Mouse (Mus musculus) erythroblast, adult 5-6 weeks (primary cell): ENCODE results near the gene Hmgn1. TPM values are rescaled to one million over a fixed set of nuclear protein-coding genes. Genes with fewer than 3 reads are reported as not detected.
A peak's percentile ranks its signal among the peaks of the same experiment; 100 is the strongest.
"Not testable (repeated sequence)": the region's sequence is repeated elsewhere in the genome, so short reads cannot be mapped to it uniquely, and the experiment has no call there.

Source experiments
- ATAC-seq: replicated peaks from 2 replicates; pipeline ENCODE4 v1.8.0; 2016; ENCODE audit warnings: moderate number of reproducible peaks, mild to moderate bottlenecking, moderate TSS enrichment, inconsistent platforms; ENCODE audit not compliant: poor library complexity, low FRiP score, severe bottlenecking
- total RNA-seq, 2 experiments: library from RNA; stranded (forward) in 1 of 2; stranded (reverse) in 1 of 2; fragments of 150-400 nt in 1 of 2; fragments of 200-764, 138-1000 nt in 1 of 2; gene quantifications; 2 replicates each; pipeline versions ENCODE4 v1.2.3 to v1.2.4; 2015 to 2017; ENCODE audit warnings: low replicate concordance in 2 of 2

Hmgn1 gene
- total RNA-seq, 2 experiments from 2014 or later = 14.2 to 30.0 TPM

DNA sequence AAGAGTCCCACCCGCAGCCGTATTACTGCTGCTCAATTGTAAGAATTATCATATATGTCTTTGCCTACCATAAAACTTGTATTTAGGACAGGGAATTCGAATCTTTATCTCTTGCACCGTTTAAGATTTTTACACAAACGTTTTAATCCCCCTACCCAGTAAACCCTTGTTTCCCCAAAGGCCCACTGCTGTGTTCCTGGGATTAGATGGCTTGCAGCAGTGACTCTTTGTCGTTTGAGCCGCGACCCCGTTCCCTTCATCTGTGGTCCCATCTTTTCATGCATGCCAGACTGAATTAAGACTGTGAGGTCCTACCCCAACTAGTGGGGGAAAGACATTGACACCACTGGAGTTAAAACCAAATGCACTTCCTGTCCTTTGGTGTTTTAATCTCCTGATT, 937 bp upstream of the Hmgn1 start:
- ATAC-seq = no peak

- ATAC-seq = 0 out of 2 replicates have a peak, but pooled peaks have one; percentile 41
Measured at GRCm38 (mm10) chr16:96127288-96127656, 257 bp downstream of the Hmgn1 start.

DNA sequence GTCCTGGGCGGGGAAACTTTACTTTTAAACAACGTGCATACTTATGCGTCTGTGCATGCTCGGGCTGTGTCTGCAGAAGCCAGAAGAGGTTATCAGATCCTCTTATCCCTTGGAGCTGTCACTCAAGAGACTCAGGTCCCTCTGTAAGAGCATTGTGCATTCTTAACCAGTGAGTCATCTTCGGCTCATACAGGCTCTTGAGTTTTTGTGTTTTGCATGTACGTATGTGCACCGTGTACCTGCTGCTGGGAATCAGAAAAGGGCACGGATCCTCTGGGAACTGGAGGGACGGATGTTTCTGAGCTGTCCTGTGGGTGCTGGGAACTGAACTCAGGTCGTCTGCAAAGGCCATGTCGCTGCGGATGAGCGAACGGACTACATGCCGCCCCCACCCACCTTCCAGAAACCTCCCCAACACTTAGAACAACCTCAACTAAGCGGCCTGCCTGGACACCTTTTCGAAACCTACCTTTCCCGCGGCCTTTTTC, 801 bp downstream of the Hmgn1 start:
- ATAC-seq = no peak

- no peak for ATAC-seq
Measured at GRCm38 (mm10) chr16:96120022-96120623, 7.4 kb downstream of the Hmgn1 start.

DNA sequence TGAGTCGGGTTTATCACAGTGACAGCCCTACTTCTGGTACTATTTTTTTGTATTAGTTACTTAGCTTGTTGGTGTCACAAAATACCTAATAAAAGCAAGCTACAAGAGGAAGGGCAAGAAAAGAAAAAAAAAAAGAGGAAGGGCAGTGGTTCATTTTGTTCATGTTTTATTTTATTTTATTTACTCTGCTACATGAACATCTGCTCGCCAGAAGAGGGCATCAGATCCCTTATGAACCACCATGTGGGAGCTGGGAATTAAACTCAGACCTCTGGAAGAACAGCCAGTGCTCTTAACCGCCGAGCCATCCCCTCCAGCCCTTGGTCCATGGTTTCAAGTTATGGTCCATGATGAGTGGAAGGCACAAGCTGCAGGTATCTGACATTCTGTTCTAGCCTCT, 12.8 kb downstream of the Hmgn1 start:
- ATAC-seq = no peak

DNA sequence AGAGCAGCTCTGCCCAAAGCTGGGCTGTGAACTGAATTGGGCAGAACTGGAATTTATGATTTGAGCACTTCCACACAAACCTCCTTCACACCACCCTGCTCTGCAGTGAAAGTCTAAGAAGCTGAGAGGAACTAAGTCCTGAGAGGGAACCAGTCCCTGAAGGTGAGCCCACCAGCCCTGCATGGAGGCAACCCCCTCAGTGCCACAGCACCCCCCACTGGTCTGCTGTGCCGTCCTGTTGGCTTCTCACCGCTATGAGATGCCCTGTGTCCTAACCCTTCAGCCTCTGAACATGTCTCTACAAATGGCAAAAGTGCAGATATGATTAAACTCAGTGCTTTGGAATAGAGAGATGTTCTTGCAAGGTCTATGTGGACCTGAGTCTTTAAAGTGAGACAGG, 14.8 kb downstream of the Hmgn1 start:
- no peak for ATAC-seq

- no peak for ATAC-seq
Measured at GRCm38 (mm10) chr16:96110655-96111345, 16.7 kb downstream of the Hmgn1 start.

DNA sequence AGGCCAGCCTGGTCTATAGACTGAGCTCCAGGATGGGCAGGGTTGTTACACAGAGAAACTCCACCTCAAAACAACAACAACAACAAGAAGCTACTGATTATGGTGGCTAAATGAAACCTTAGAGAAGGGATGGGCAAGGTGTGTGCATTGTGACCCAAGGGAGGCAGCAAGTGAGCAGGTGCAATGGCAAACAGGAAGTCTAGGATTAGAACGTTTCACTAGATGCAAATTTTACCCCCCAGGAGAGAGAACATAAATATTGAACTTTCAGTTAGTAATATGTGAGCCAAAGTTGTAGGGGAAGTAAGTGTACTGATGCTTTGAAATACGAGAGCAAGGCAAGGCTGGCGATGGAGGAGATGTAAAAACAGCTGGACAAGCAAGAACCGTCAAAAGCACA, 17.9 kb downstream of the Hmgn1 start:
- no peak for ATAC-seq

GRCm38 (mm10) chr16:96103036-96103435, 24.5 kb downstream of the Hmgn1 start:
- no peak for ATAC-seq

GRCm38 (mm10) chr16:96097811-96098210, 29.7 kb downstream of the Hmgn1 start:
- ATAC-seq = not testable (repeated sequence)

- ATAC-seq = no peak
Measured at GRCm38 (mm10) chr16:96095966-96096365, 31.6 kb downstream of the Hmgn1 start.

DNA sequence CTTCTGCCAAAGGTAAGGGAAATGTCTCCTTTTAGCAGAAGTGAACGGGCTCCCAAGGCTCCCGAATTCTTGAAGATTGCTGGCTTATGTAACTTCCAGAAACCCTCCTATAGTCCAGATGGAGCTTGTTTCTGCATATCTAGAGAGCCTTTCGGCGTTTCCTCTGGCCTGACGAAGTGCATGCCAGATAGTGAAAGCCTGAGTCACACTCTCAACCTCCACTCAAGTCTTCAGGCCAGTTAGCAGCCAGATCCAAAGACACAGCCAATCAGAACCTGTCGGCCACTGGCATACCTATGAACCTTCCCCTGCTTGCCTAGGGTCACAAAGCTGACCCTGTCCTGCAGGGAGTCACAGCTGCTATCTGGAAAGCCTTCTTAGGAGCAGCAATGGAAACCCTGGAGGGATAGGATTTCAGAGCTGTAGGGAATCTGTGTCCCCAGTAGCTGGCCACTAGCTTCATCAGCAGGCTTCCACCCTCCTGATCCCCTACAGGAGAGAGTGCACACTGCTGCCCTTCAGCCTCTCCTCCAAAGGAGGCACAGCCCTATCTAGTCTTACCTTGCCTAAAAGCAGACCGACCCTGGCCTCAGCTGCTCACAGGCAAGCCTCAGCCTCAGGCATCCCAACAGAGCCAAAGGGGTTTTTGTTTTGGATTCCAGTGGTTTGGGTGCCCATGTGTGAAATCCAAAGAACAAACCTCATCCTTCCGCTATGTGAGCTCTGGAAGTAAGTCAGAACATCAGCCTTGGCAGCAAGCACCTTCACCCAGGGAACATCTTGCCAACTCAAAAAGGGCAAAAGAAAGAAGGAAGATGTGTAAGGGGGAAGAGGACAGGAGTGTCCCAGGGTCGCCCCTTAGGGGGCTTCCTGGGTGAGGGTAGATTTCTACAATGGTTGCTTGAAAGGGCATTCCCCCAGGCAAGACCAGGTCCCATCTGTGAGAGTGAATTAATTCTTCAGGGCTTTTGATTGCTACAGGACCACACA, 35.7 kb downstream of the Hmgn1 start:
- ATAC-seq = no peak

DNA sequence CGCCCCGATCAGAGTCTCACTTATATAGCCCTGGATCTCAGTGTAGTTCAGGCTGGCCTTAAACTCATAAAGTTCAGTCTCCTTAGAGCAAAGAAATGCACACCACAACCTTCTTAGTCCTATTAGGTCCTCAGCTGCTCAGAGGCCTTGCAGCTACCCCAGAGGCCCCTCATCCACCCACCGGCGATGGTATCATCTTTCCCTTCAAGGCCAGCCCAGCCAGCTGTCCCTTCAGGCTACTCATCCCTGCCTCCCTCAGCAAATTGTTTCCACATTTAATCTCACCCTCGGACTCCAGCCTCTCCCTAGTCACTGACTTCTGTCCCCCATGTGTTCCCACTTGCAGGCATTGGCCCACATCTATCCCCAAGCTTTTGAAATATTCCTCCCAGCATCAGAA, 39.4 kb downstream of the Hmgn1 start:
- ATAC-seq = no peak

- no peak for ATAC-seq
Measured at GRCm38 (mm10) chr16:96087436-96087835, 40.1 kb downstream of the Hmgn1 start.

DNA sequence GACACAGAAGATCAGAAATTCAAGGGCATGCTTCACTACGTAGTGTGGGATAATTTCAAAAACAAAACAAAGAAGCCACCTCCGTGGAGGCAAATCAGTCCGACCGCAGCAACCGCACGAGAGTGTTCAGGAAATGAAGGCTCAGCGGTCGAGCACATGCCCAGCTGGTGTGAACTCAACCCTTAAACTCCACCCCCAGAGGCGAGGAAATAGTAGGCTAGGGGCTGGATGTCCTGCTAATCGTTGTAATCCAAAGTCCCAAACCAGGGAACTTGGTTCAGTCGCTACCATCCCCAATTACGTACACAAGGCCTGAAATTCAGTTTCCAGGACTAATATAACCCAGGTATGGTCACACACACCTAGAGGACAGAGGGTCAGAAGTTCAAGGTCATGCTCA, 40.5 kb downstream of the Hmgn1 start:
- ATAC-seq = no peak

DNA sequence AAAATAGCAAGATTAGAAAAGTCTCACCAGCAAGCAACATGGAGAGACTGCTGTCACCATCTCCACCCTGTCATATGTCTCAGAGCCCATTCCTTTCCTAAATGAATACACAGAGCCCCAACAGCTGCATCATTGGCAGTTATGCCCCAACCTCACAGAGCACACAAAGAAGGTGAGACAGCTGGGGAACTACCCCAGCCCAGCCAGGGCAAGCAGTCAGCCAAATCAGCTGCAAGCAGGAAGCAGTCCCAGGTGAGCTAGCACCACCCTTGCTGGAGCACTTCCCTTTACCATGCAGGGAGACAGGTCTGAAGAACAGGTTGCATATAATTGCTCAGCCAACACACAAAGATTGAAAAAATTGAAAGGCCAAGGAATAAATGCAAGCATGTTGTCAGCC, 41.9 kb downstream of the Hmgn1 start:
- no peak for ATAC-seq

- ATAC-seq = no peak
Measured at GRCm38 (mm10) chr16:96083179-96083646, 44.3 kb downstream of the Hmgn1 start.

DNA sequence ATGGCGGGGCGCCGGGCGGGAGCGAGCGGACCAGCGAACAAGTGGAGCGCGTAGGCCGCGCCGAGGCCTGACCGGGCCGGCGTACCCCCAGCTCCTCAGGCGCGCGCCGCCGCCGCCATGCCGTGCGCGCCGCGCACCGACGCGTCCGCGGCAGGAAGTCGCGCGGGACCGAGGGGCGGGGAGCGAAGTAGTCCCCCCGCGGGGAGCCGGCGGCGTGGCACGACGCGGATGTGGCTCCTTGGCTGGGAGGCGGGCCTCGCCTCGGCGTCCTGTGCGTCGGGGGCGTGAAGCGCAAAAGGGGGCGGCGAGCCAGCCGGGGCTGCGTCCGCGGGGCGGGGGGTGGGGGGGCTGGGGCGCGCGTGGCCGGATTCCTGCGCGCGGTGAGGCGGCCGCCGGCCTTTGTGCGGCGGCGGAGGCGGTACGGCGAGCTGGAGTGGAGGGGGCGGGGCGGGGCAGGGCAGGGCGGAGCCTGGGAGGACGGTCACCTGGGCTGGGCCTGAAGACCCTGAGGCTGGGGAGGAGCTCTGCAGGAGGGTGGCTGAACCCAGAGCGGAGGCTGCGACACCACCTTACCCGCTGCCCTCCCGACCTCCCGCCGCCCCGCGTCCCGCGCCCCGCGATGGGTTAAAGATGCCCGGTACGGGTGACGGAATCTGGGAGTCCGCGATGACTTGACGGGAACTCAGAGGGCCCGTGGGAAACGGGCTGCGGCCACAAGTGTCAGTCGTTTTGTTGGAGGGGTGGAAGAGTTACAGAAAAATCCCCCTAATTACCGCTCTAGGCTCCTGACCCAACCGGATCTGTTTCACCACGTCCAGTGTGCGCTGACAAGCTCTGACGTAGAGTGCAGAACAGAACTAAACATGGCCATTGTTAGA, 45.0 kb downstream of the Hmgn1 start, which contains the start of gene Brwd1:
Gene Brwd1, minus strand, starts transcription at position 226 of the 878 bp plus-strand sequence.
- ATAC-seq = peak; percentile 47

GRCm38 (mm10) chr16:96081742-96082241, 45.7 kb downstream of the Hmgn1 start:
- ATAC-seq = no peak
